Mouse (Mus musculus) layer of hippocampus, adult 18-20 months (tissue): ENCODE measurements at regions not wholly inside any gene's neighbourhood (a gene's known extent, or its start where the extent isn't known, plus 50 kb on each side); places are given as distances from the start of the nearest gene placed in this dataset.

ENCODE experiments used
- DNase-seq, 2 experiments: peaks; one replicate each; pipeline ENCODE4 v3.0.0; 2022; ENCODE audit warnings: low spot score in 2 of 2

DNA sequence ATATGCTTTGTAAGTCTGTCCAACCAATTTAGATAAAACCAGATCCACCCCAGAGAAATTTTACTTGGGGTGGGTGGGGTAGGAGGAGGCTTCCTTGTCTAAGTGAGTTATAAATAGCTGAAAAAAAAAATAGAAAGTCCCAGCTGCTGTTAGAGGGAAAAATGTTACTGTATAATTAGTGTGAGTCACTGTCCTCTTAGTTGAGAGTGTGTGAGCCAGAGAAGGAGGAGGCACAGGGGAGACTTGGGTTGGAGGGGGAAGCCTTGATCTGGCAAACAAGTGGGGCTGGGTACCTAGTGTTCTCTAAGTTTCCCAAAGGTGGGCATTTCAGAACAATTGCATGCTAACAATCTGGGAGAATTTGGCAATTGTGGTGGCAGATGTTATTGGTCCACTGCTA lies 103.8 kb upstream of the 4930474N05Rik start:
- DNase-seq: peak in 1 of 2 experiments; percentile 20
